Mouse (Mus musculus): ENCODE data around the gene Pla2g4f. TPM values are rescaled to one million over a fixed set of nuclear protein-coding genes. Genes with fewer than 3 reads are reported as not detected.

Gene Pla2g4f
- total and polyA plus RNA-seq, 2 experiments from 2014 or later: 0.05 TPM; not detected in 1

- H3K36me3 ChIP-seq (ENCODE audit: insufficient read depth, low read length): no peaks in the 10 kb centered on the region
- H3K4me1 ChIP-seq (ENCODE audit: insufficient read depth, low read length): no peaks in the 10 kb centered on the region
- TF ChIP-seq CTCF (IDR thresholded peaks at IDR 0.05): no peak
- no peak overlapping the region for H3K27ac ChIP-seq (ENCODE audit: low read depth, low read length)
- no peak overlapping the region for H3K4me2 ChIP-seq (ENCODE audit: low read depth, low read length, poor library complexity, severe bottlenecking)
- ATAC-seq (ENCODE audit: low FRiP score) (no peak), DNase-seq (ENCODE audit: low spot score) (no peak)
- no peaks in the 10 kb centered on the region for H3K27me3 ChIP-seq (ENCODE audit: insufficient read depth, low read length)
- H3K9me3 ChIP-seq (ENCODE audit: low read length): no peaks in the 10 kb centered on the region
- H3K4me3 ChIP-seq (ENCODE audit: low read depth, low read length): no peak overlapping the region
- no peak overlapping the region for H3K9ac ChIP-seq (replicated peaks; ENCODE audit: low read length, poor library complexity, severe bottlenecking)
Observed at GRCm38 (mm10) chr2:120256259-120256658, 57.7 kb downstream of the Pla2g4f start.

- no peaks in the 10 kb centered on the region for H3K9me3 ChIP-seq (ENCODE audit: low read length)
- DNase-seq (ENCODE audit: low spot score) (no peak), ATAC-seq (ENCODE audit: low FRiP score) (no peak)
- no peak overlapping the region for H3K4me2 ChIP-seq (ENCODE audit: low read depth, low read length, poor library complexity, severe bottlenecking)
- no peaks in the 10 kb centered on the region for H3K36me3 ChIP-seq (ENCODE audit: insufficient read depth, low read length)
- H3K4me1 ChIP-seq (ENCODE audit: insufficient read depth, low read length): no peaks in the 10 kb centered on the region
- no peak for TF ChIP-seq CTCF (IDR thresholded peaks at IDR 0.05)
- no peak overlapping the region for H3K9ac ChIP-seq (replicated peaks; ENCODE audit: low read length, poor library complexity, severe bottlenecking)
- WGBS: 91% methylated on average over 6 of the region's 6 CpGs
- no peak overlapping the region for H3K4me3 ChIP-seq (ENCODE audit: low read depth, low read length)
- no peaks in the 10 kb centered on the region for H3K27me3 ChIP-seq (ENCODE audit: insufficient read depth, low read length)
- H3K27ac ChIP-seq (ENCODE audit: low read depth, low read length): no peak overlapping the region
Observed at GRCm38 (mm10) chr2:120252644-120253043, 61.3 kb downstream of the Pla2g4f start.

Other genes with a start within 250 kb of the Pla2g4f start
- gene Ehd4, start 159.6 kb downstream of the Pla2g4f start, total RNA-seq (2014; rRNA removed): 6.5 and 9.5 TPM in 2 replicates
- 16.2 and 19.7 TPM in 2 replicates for gene Ehd4, start 159.6 kb downstream of the Pla2g4f start, polyA plus RNA-seq (2015; fragmentation: Nextera tagmentation; extraction: Ambion mirVana)
- gene Pla2g4e, start 68.8 kb downstream of the Pla2g4f start, total RNA-seq (2014; rRNA removed): 18.5 and 20.0 TPM in 2 replicates
- gene Pla2g4e, start 68.8 kb downstream of the Pla2g4f start, polyA plus RNA-seq (2015; fragmentation: Nextera tagmentation; extraction: Ambion mirVana): 10.3 and 10.4 TPM in 2 replicates
- gene Pla2g4d, start 25.0 kb downstream of the Pla2g4f start, total RNA-seq (2014; rRNA removed): 0.11 TPM in 1 of 2 replicates, not detected in the other
- gene Pla2g4d, start 25.0 kb downstream of the Pla2g4f start, polyA plus RNA-seq (2015; fragmentation: Nextera tagmentation; extraction: Ambion mirVana): 0.06 and 0.10 TPM in 2 replicates
- gene Vps39, start 39.0 kb upstream of the Pla2g4f start, total RNA-seq (2014; rRNA removed): 47.8 and 55.7 TPM in 2 replicates
- gene Vps39, start 39.0 kb upstream of the Pla2g4f start, polyA plus RNA-seq (2015; fragmentation: Nextera tagmentation; extraction: Ambion mirVana): 37.1 and 37.5 TPM in 2 replicates
- 6.0 and 6.3 TPM in 2 replicates for gene Ganc, start 89.7 kb upstream of the Pla2g4f start, total RNA-seq (2014; rRNA removed)
- 7.9 and 9.9 TPM in 2 replicates for gene Ganc, start 89.7 kb upstream of the Pla2g4f start, polyA plus RNA-seq (2015; fragmentation: Nextera tagmentation; extraction: Ambion mirVana)
- gene Tmem87a, start 89.9 kb upstream of the Pla2g4f start, total RNA-seq (2014; rRNA removed): 28.6 and 37.5 TPM in 2 replicates
- 5.4 and 8.2 TPM in 2 replicates for gene Tmem87a, start 89.9 kb upstream of the Pla2g4f start, polyA plus RNA-seq (2015; fragmentation: Nextera tagmentation; extraction: Ambion mirVana)
- 0.38 and 0.66 TPM in 2 replicates for gene Capn3, start 141.9 kb upstream of the Pla2g4f start, total RNA-seq (2014; rRNA removed)
- gene Capn3, start 141.9 kb upstream of the Pla2g4f start, polyA plus RNA-seq (2015; fragmentation: Nextera tagmentation; extraction: Ambion mirVana): 0.61 and 0.67 TPM in 2 replicates
- gene Zfp106, start 249.7 kb upstream of the Pla2g4f start, total RNA-seq (2014; rRNA removed): 59.8 and 62.3 TPM in 2 replicates
- gene Zfp106, start 249.7 kb upstream of the Pla2g4f start, polyA plus RNA-seq (2015; fragmentation: Nextera tagmentation; extraction: Ambion mirVana): 35.5 and 39.8 TPM in 2 replicates

Data from midbrain, postnatal 0 days (tissue).